In the genomic region with DNA sequence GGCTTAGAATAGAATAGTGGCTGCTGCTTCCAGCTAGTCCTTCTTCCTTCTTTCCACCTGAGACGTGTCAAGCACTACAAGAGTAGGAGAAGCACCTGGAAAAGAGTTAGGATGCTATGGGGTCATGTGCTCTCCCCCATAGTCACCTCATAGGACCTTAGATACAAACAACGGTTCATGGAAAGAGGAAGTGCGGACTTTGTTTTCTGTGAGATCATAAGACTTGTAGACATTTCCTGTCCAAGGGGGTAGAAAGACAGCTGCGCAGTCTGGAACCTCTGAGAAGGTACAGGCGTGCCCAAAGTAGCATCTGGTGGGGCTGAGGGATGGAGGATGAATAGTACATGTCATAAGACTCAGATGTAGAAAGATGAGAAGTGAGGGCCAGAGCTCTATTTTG, we compare ENCODE assay signal across 19 mouse cellular contexts.
DNase-seq lines count a peak whose midpoint lies in the region; ATAC-seq and TF ChIP-seq lines count a peak whose summit lies in the region.
"Had no signal": no experiment of that assay in that cellular context is flagged by ENCODE, and none has a peak within 500 bp of the region (broad histone marks: within the 10 kb centered on the region; RNA-seq: fewer than 3 reads in every experiment).

No protein-coding gene starts in this region.

- H3K79me2 ChIP-seq in CH12.LX (replicated peaks; ENCODE audit: control insufficient read depth, extremely low read depth, insufficient read depth, poor library complexity, severe bottlenecking) = peaks cover 26% of the 10 kb centered on the region

- peak overlapping the region; percentile 100 for H3K27ac ChIP-seq in CH12.LX (ENCODE audit: insufficient read depth, low read depth)
- H3K27ac ChIP-seq in forebrain, embryonic 15.5 days (replicated peaks) = no peak overlapping the region
- no peak overlapping the region for H3K27ac ChIP-seq in embryonic facial prominence, embryonic 10.5 days (replicated peaks)
- H3K27ac ChIP-seq: embryonic facial prominence, embryonic 13.5 days; forebrain, embryonic 10.5 days; liver, embryonic 13.5 days; stomach, postnatal 0 days had no signal

- ATAC-seq in forebrain, embryonic 15.5 days (replicated peaks) = no peak

- in situ Hi-C loops in CH12.LX (cut with MboI; ENCODE audit: low pct_ligation_motif_present, low pct_unique_long_range_greater_than_20kb, low sequenced_read_pairs) = no loop called here

- no peaks in the 10 kb centered on the region for H3K9me3 ChIP-seq in CH12.LX (replicated peaks; ENCODE audit: low read length)
- no peaks in the 10 kb centered on the region for H3K9me3 ChIP-seq in forebrain, embryonic 15.5 days
- no peaks in the 10 kb centered on the region for H3K9me3 ChIP-seq in embryonic facial prominence, embryonic 10.5 days
- H3K9me3 ChIP-seq: embryonic facial prominence, embryonic 13.5 days; forebrain, embryonic 10.5 days; liver, embryonic 13.5 days had no signal

- H3K27me3 ChIP-seq in CH12.LX (replicated peaks) = no peaks in the 10 kb centered on the region
- no peaks in the 10 kb centered on the region for H3K27me3 ChIP-seq in forebrain, embryonic 15.5 days
- H3K27me3 ChIP-seq in embryonic facial prominence, embryonic 10.5 days (replicated peaks; ENCODE audit: low read depth, poor library complexity, severe bottlenecking) = no peaks in the 10 kb centered on the region
- H3K27me3 ChIP-seq: embryonic facial prominence, embryonic 13.5 days; liver, embryonic 13.5 days had no signal

- DNase-seq in A20 (ENCODE audit: low read depth, low spot score) (peak; percentile 85), CH12.LX (ENCODE audit: extremely low read depth) (peak; percentile 97)
- peak; percentile 36 for DNase-seq in induced T-regulatory cell, adult 2 months (ENCODE audit: low read depth)
- DNase-seq in spleen, adult 18-20 months = peak; percentile 35 to 56
- no peak for DNase-seq in c-Kit-positive CD71-positive TER-119-positive erythroid progenitor cells, embryonic 14.5 days (ENCODE audit: low spot score)
- DNase-seq in embryonic facial prominence, embryonic 10.5 days (ENCODE audit: low spot score) = no peak
- DNase-seq in retina, embryonic 14.5 days (ENCODE audit: low spot score) = no peak
- DNase-seq: adrenal gland, adult 8-10 months; cerebellum, postnatal 25 days; kidney, postnatal 14 days; left cerebral cortex, postnatal 4 days; liver, embryonic 13.5 days; lung, postnatal 10 days; midbrain, embryonic 14.5 days; right cerebral cortex, postnatal 25 days had no signal

- H3K4me2 ChIP-seq in CH12.LX (ENCODE audit: insufficient read depth, low read depth, poor library complexity, severe bottlenecking) = peak overlapping the region; percentile 76
- no peak overlapping the region for H3K4me2 ChIP-seq in forebrain, embryonic 15.5 days (replicated peaks)
- H3K4me2 ChIP-seq: embryonic facial prominence, embryonic 13.5 days; liver, embryonic 13.5 days had no signal

- H3K4me3 ChIP-seq in CH12.LX (replicated peaks in 1 of 3; ENCODE audit: low read depth in 2 of 3, low read length in 2 of 3, poor library complexity in 1 of 3) = peak overlapping the region in 1 of 3 experiments; percentile 80
- no peak overlapping the region for H3K4me3 ChIP-seq in forebrain, embryonic 15.5 days
- H3K4me3 ChIP-seq in embryonic facial prominence, embryonic 10.5 days = no peak overlapping the region
- H3K4me3 ChIP-seq: embryonic facial prominence, embryonic 13.5 days; forebrain, embryonic 10.5 days; liver, embryonic 13.5 days had no signal

- 90% methylated on average over 5 of the region's 5 CpGs for WGBS in forebrain, embryonic 15.5 days
- 90% methylated on average over 5 of the region's 5 CpGs for WGBS in embryonic facial prominence, embryonic 10.5 days

- H3K9ac ChIP-seq in CH12.LX (ENCODE audit: insufficient read depth, low read depth) = peak overlapping the region; percentile 68
- no peak overlapping the region for H3K9ac ChIP-seq in forebrain, embryonic 15.5 days (replicated peaks)
- H3K9ac ChIP-seq: embryonic facial prominence, embryonic 13.5 days; liver, embryonic 13.5 days had no signal

- TF ChIP-seq POLR2A in CH12.LX (IDR thresholded peaks at IDR 0.05; ENCODE audit: low read depth, low read length) = peak; percentile 82

- peaks cover 14 to 37% of the 10 kb centered on the region in 2 experiments; a peak in 3 of 4 replicates for H3K4me1 ChIP-seq in CH12.LX (ENCODE audit: control insufficient read depth in 1 of 2, insufficient read depth in 2 of 2)
- no peaks in the 10 kb centered on the region for H3K4me1 ChIP-seq in forebrain, embryonic 15.5 days
- no peaks in the 10 kb centered on the region for H3K4me1 ChIP-seq in embryonic facial prominence, embryonic 10.5 days
- H3K4me1 ChIP-seq: forebrain, embryonic 10.5 days; liver, embryonic 13.5 days had no signal

- dilution Hi-C loops in CH12.LX (cut with MboI; ENCODE audit: extremely low pct_ligation_motif_present, extremely low pct_unique_long_range_greater_than_20kb, low sequenced_read_pairs) = no loop called here

- no peak for TF ChIP-seq CTCF in CH12.LX (conservative IDR thresholded peaks at IDR 0.05 in 1 of 2, IDR thresholded peaks at IDR 0.05 in 1 of 2; ENCODE audit: low read depth in 2 of 2, low read length in 2 of 2)

- TF ChIP-seq RAD21 in CH12.LX (IDR thresholded peaks at IDR 0.05; ENCODE audit: low read depth, low read length) = no peak; the same call in 1 of the 2 replicates

- TF ChIP-seq EP300 in CH12.LX (IDR thresholded peaks at IDR 0.05; ENCODE audit: low read length) = peak; percentile 94

- peaks cover 0 to 14% of the 10 kb centered on the region in 2 experiments for H3K36me3 ChIP-seq in CH12.LX (replicated peaks in 1 of 2; ENCODE audit: control insufficient read depth in 1 of 2, insufficient read depth in 1 of 2, low read length in 1 of 2)
- no peaks in the 10 kb centered on the region for H3K36me3 ChIP-seq in forebrain, embryonic 15.5 days
- H3K36me3 ChIP-seq in embryonic facial prominence, embryonic 10.5 days (replicated peaks) = no peaks in the 10 kb centered on the region
- H3K36me3 ChIP-seq: embryonic facial prominence, embryonic 13.5 days; forebrain, embryonic 10.5 days; liver, embryonic 13.5 days had no signal

TF ChIP-seq in CH12.LX, 34 proteins besides CTCF, POLR2A, EP300 and RAD21:
- TF ChIP-seq NELFE (IDR thresholded peaks at IDR 0.05; ENCODE audit: low read depth, low read length) = peak; percentile 54; the same call in 1 of the 2 replicates
- TF ChIP-seq JUND (conservative IDR thresholded peaks at IDR 0.05; ENCODE audit: low read depth, low read length) = peak; percentile 60
- TF ChIP-seq IRF4 (IDR thresholded peaks at IDR 0.05; ENCODE audit: low read depth, low read length) = peak; percentile 86
- TF ChIP-seq JUN (IDR thresholded peaks at IDR 0.05; ENCODE audit: insufficient read depth, low read depth, low read length) = peak; percentile 81
- peak; percentile 72; the same call in 1 of the 2 replicates for TF ChIP-seq MAZ (IDR thresholded peaks at IDR 0.05; ENCODE audit: low read depth, low read length)
- TF ChIP-seq ETS1 (conservative IDR thresholded peaks at IDR 0.05; ENCODE audit: low read depth, low read length) = peak; percentile 91
- peak; percentile 91 for TF ChIP-seq MYC (IDR thresholded peaks at IDR 0.05; ENCODE audit: low read depth, low read length)
- TF ChIP-seq PAX5 (IDR thresholded peaks at IDR 0.05; ENCODE audit: low read length) = no peak
- TF ChIP-seq CHD1 (IDR thresholded peaks at IDR 0.05; ENCODE audit: low read depth, low read length) = no peak
- no peak; the same call in 1 of the 2 replicates for TF ChIP-seq MXI1 (IDR thresholded peaks at IDR 0.05; ENCODE audit: low read depth, low read length)
- TF ChIP-seq SMC3 (IDR thresholded peaks at IDR 0.05; ENCODE audit: low read depth, low read length) = no peak
- no peak for TF ChIP-seq E2F4 (IDR thresholded peaks at IDR 0.05; ENCODE audit: insufficient replicate concordance, low read depth, low read length)
- TF ChIP-seq MAX (IDR thresholded peaks at IDR 0.05; ENCODE audit: low read length) = peak; percentile 89
- TF ChIP-seq ZNF384 (IDR thresholded peaks at IDR 0.05; ENCODE audit: low read depth, low read length) = no peak
- no peak for TF ChIP-seq ZMIZ1 (IDR thresholded peaks at IDR 0.05; ENCODE audit: low read depth, low read length)
- TF ChIP-seq HCFC1 (IDR thresholded peaks at IDR 0.05; ENCODE audit: low read depth, low read length) = peak; percentile 52
- TF ChIP-seq TBP (conservative IDR thresholded peaks at IDR 0.05; ENCODE audit: low read depth, low read length) = peak; percentile 89
- no peak for TF ChIP-seq UBTF (IDR thresholded peaks at IDR 0.05; ENCODE audit: low read depth, low read length)
- peak; percentile 96 for TF ChIP-seq TCF12 (IDR thresholded peaks at IDR 0.05; ENCODE audit: low read depth, low read length)
- no peak for TF ChIP-seq ZKSCAN1 (IDR thresholded peaks at IDR 0.05; ENCODE audit: borderline replicate concordance, low read depth, low read length)
- peak; percentile 91 for TF ChIP-seq BHLHE40 (IDR thresholded peaks at IDR 0.05; ENCODE audit: low read depth, low read length)
- no peak for TF ChIP-seq POLR2AphosphoS2 (IDR thresholded peaks at IDR 0.05; ENCODE audit: low read depth, low read length)
- TF ChIP-seq NRF1 (IDR thresholded peaks at IDR 0.05; ENCODE audit: low read depth, low read length) = peak; percentile 71
- TF ChIP-seq SIN3A (IDR thresholded peaks at IDR 0.05; ENCODE audit: low read length) = peak; percentile 81
- no peak for TF ChIP-seq ZC3H11A (IDR thresholded peaks at IDR 0.05; ENCODE audit: low read depth, low read length)
- TF ChIP-seq RCOR1 (conservative IDR thresholded peaks at IDR 0.05; ENCODE audit: low read depth, low read length) = no peak
- TF ChIP-seq GABPA (IDR thresholded peaks at IDR 0.05; ENCODE audit: insufficient replicate concordance, low read depth, low read length) = no peak
- peak; percentile 76 for TF ChIP-seq ELF1 (IDR thresholded peaks at IDR 0.05; ENCODE audit: low read depth, low read length)
- peak; percentile 44; the same call in 1 of the 2 replicates for TF ChIP-seq MAFK (IDR thresholded peaks at IDR 0.05; ENCODE audit: insufficient replicate concordance, low read length)
- peak; percentile 83 for TF ChIP-seq MEF2A (IDR thresholded peaks at IDR 0.05; ENCODE audit: borderline replicate concordance, low read depth, low read length)
- peak; percentile 53; the same call in 1 of the 2 replicates for TF ChIP-seq USF2 (conservative IDR thresholded peaks at IDR 0.05; ENCODE audit: low read depth, low read length)
- peak; percentile 60 for TF ChIP-seq USF1 (IDR thresholded peaks at IDR 0.05; ENCODE audit: low read depth, low read length)
- peak; percentile 77; the same call in 1 of the 2 replicates for TF ChIP-seq CHD2 (IDR thresholded peaks at IDR 0.05; ENCODE audit: low read length)
- TF ChIP-seq KAT2A (IDR thresholded peaks at IDR 0.05; ENCODE audit: insufficient replicate concordance, low read length) = 0 out of 2 replicates have a peak, but pooled peaks have one; percentile 46

Comparison
In these comparisons a context has a peak if more than half of its experiments do, and no peak if none do; other contexts are left out.
1. DNase-seq: peak in A20 (single experiment), CH12.LX (single experiment), induced T-regulatory cell, adult 2 months (single experiment) and spleen, adult 18-20 months (2 of 2); none in c-Kit-positive CD71-positive TER-119-positive erythroid progenitor cells, embryonic 14.5 days (single experiment), embryonic facial prominence, embryonic 10.5 days (single experiment) and retina, embryonic 14.5 days (single experiment).